Mouse (Mus musculus) ovary, postnatal 14 days (tissue): ENCODE measurements around the gene Casz1.

ENCODE experiments used
- DNase-seq: peaks from one replicate; pipeline ENCODE4 v3.0.0; 2022; ENCODE audit warnings: low spot score

The Casz1 gene

DNA sequence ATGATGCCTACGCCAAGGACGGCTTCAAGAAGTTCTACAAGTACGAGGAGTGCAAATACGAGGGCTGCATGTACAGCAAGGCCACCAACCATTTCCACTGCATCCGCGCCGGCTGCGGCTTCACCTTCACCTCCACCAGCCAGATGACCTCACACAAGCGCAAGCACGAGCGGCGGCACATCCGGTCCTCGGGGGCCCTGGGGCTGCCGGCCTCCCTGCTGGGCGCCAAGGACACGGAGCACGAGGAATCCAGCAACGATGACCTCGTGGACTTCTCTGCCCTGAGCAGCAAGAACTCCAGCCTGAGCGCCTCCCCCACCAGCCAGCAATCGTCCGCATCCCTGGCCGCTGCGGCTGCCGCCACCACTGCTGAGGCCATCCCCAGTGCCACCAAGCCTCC is 134.3 kb downstream of the Casz1 start:
- DNase-seq = no peak

GRCm38 (mm10) chr4:148940674-148941211 is 136.5 kb downstream of the Casz1 start:
- peak; percentile 31 for DNase-seq

GRCm38 (mm10) chr4:148941321-148941720 is 137.1 kb downstream of the Casz1 start:
- no peak for DNase-seq

DNA sequence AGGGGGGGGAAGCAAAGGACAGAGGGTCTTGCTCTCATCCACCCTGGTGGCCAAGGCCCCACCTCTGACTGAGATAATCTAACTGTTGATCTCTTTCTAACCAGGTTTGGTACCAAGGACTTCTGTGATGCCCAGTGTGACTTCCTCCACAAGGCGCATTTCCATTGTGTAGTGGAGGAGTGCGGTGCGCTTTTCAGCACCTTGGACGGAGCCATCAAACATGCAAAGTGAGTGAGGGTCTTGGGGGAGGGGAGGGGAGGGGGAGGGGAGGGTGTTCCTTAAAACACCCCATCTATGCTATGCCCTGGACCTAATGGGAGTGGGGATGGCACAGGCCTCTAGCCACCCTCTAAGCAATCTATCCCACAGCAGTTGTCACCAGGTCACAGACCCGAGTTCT is 138.9 kb downstream of the Casz1 start:
- no peak for DNase-seq

DNA sequence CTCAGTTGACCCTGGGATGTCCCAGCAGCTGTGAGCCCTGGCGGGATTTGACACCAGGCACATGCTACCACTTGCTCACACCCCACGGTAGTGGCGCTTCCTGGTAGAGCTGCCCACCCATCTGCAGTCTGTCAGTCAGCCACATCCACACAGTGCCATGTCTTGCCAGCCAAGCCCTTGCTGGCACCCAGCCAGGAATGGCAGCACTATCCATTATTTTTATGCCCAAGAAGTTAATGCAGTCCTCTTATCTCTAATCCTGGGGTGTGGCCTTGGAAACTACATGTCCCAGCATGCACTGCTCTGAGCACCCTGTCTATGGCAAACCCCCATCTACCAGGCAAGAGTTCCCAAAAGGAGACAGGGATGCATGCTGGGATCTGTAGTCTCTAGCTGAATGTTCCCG is 141.2 kb downstream of the Casz1 start:
- DNase-seq = no peak

DNA sequence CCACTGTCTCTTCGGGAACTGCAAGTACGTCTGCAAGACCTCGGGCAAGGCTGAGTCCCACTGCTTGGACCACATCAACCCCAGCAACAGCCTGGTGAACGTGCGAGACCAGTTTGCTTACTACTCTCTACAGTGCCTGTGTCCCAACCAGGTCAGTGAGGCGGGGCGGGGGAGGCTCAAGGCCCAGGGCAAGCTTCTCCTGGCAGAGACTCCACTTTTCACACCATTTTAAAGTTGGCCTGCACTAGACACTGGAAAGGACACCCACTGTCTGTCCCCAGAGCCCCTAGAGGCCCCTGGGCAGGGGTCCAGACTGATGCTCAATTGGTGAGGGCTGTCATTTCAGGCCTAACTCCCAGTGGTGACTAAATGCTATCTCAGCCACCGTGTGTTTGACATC is 141.8 kb downstream of the Casz1 start:
- no peak for DNase-seq

- no peak for DNase-seq
These were observed 143.7 kb downstream of the Casz1 start for GRCm38 (mm10) chr4:148947833-148948388.

DNA sequence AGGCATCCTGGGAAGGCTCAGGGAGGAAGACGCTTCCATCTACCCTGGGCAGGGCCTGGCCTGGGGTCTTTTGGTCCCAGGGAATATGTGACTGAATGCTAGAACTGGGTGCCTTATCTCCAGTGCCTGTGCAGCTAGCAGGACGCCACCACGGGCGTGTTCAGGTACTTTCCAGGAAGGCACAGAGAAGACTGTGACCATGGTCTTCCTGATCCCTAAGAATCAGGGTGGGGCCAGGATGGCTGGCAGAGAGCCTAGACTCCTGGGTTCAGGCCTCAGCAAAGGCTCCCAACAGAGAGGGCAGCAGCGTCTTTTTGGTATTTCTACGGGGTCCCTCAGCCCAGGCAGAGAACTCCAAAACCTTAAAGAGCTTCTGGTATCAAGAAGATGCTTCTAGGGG is 146.3 kb downstream of the Casz1 start:
- DNase-seq = no peak

DNA sequence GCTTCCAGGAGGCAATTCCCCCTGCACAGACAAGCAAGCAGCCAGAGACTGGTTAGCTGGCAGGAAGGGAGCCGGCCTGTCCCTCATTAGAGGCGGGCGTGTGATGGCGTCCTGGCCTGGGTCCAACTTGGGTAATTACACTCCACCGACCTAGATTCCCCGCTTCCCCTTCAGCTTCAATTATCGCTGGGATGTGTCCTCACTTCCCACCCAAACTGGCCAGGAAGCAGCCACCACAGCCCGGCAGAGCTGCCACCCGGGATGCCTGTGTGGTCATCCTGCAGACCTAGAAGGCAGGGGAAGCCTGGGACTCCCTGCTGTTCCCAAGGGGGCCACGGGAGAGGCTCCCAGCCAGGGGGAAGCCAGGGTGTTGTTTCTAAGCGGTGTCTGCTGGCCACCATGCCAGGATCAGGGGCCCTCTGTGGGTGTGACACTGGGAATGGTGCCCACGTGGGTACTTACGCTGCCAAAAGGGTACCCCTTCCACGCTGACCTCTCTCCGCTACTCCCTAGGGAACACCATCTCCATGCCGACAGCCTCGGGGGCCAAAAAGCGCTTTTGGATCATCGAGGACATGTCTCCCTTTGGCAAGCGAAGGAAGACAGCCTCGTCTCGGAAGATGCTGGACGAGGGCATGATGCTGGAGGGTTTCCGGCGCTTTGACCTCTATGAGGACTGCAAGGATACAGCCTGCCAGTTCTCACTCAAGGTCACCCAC is 146.9 kb downstream of the Casz1 start:
- no peak for DNase-seq

DNA sequence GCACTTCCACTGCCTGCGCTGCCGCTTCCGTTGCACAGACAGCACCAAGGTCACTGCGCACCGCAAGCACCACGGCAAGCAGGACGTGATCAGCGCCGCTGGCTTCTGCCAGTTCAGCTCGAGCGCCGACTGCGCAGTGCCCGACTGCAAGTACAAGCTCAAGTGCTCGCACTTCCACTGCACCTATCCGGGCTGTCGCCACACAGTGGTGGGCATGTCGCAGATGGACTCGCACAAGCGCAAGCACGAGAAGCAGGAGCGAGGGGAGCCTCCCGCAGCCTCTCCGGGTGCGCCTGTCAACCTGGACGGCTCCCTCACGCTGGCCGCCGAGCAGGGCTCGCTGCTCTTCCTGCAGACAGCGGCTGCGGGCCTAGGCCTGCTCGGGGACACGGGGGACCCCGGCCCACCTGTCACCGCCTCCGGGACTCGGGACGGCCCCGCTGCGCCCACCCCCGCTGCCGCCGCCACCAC is 147.6 kb downstream of the Casz1 start:
- no peak for DNase-seq

- no peak for DNase-seq
These were observed 148.3 kb downstream of the Casz1 start for GRCm38 (mm10) chr4:148952328-148953222.

GRCm38 (mm10) chr4:148955131-148955813 is 151.0 kb downstream of the Casz1 start:
- DNase-seq = peak; percentile 39

DNA sequence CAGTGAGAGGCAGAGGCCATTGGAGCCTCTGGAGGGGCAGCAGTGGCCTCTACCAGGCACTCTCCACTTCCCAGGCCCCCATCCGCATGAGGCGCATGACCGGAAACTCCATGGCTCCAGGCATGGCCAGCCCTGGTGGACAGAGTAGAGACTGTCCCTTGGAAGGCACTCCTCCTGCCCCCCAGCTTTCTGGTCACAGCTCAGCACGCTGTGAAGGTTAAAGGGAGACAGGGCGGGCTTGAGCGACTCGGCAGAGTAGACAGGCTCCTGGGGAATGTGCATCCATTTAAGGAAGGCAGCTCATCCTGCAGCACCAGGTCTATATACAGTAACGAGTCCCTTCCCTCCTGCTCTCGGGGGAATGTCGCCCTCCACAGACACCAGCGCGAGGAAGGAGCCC is 155.8 kb downstream of the Casz1 start:
- DNase-seq = no peak

DNA sequence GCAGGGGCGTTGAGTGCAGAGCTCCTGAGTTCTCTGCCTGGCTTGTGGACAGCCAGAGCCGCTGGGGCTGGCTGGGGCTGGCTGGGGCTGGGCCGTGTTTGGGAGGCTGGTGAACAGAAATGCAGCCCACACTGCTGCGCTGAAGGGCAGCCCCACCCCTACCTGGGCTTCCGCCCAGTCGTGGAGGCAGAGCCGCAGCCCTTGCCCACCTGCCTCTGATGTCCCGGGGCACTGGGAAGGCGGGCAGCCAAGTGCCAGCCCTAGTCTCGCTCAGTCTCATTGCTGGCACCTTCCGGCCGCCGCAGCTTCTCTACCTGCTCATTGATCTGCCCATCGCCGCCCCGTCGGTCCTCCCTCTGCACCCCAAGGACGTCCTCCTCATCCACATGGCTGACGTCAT is 156.9 kb downstream of the Casz1 start:
- DNase-seq = no peak

DNA sequence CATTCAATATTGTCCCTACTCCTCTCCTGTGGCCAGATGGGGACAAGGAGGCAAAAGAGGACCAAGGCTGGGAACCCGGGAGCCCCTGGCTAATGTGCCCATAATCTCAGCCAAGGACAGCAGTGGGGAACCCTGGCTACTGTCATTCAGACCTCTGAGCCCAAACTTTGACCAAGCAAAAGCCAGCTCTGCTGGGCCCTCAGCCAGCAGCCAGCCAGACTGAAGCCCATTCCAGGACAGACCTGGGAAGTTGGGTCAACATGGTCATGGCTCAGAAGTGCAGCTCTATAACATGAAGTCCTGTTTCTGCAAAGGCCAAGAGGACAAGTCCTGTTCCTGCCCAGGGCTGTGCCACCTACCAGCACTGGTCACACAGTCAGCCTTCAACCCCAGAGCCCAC is 157.9 kb downstream of the Casz1 start:
- DNase-seq = no peak

DNA sequence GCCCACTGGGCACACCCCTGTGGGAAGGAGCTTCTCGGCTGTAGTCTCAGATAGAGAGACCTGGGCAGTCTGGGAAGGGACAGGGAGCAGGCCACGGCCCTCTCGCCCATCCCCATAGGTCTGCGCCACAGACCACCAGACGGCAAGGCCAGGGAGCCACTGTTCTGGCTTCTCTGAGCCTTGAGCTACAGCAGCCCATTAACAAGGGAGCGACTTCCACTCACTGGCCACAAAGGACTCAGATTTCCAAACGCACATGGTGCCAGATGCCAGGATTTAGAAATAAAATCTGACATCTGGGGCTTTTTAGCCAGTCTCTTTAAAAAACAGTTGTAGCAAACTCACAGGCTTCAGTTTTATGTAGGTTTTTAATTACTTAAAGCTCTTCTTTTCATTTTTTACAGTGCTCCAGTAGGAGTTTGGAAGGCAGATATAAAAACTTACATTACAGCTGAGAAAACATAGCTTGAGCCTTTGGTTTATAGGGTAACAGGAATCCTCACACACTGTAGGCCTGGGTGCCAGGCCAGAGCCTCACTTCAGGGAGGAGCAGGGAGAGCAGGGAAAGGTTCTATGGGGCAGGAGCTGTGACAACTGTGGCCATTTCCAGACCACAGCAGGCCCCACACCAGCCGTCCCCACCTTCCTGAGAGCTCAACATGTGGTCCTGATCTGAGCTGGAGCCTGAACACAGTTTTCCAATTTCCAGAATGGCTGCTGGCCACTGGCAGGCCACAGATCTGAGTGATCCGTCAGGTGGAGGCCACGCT is 160.5 kb downstream of the Casz1 start:
- no peak for DNase-seq

GRCm38 (mm10) chr4:148966132-148966531 is 161.9 kb downstream of the Casz1 start:
- no peak for DNase-seq

- DNase-seq = no peak
These were observed 164.6 kb downstream of the Casz1 start for GRCm38 (mm10) chr4:148968859-148969258.

DNA sequence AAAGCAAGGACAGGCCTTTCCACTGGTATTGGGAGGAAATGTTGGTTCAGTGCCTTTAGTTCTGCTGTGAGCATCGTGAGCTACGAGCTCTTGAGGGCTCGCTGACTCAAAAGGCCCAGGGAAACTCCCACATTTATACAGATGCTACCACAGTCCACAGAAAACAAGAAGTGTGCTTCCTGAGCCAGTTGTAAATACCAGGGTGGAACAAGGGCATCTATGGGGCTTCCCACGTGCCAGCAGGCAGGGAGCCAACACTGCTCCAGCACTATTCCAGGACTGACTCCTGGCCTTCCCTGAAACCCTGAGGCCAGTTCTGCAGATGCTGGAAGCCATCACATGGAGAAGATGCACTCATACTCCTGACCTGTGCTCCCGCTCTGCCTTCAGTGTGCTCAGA is 165.4 kb downstream of the Casz1 start:
- DNase-seq = no peak

- DNase-seq = no peak
These were observed 166.5 kb downstream of the Casz1 start for GRCm38 (mm10) chr4:148970742-148971141.

DNA sequence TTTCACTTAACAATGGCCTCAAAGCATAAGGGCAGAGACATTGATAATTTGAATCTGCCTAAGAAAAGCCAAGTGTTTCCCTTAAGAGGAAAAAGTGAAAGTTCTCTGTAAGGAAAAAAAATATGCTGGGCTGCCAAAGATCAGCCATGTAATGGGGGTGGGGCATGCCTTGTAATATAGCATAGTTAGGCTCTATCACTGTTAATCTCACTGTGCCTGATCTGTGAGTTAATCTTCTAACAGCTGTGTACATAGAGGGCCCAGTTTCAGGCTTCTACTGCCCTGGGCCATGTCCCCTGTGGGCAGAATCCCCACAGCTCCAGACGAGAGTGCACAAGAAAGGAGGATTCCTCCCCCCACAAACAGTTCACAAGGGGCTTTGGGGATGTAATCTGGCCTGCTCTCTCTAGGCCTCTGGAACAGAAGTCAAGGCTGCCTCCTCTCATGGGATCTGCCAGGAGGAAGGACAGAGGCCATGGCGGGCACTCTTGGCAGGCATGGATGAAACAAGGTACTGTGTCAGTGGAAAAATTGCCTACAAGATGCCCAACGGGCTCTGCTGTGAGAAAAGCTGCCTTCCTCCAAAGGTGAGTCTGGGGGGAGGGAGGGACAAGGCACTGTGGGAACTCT is 167.5 kb downstream of the Casz1 start:
- DNase-seq = no peak
